Mouse (Mus musculus): ENCODE results near the gene Cyb5r4.
"Not testable (repeated sequence)": the region's sequence is repeated elsewhere in the genome, so short reads cannot be mapped to it uniquely, and the experiment has no call there.

Cyb5r4 gene

DNA sequence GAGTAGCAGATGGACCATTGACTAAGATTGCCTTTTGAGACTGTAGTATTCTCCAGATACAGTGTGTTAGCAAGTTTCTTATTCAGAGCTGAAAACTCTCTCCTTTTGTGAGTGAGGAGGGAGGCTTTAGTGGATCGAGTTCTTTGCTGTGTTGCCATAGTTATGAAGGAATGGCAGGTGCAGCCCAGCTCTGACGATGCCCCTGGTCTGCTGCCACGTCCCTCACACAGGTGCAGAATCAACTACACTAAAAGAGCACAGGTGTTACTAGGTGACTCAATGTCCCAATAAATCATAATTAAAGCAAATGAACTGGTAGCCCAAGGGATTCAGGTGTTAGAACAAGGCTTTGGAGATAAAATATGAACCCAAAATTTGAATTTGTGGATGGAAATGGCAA, 97.2 kb downstream of the Cyb5r4 start:
- CTCF ChIA-PET = no interaction called here
- POLR2A ChIA-PET = interaction anchor here in 1 of 4 experiments (0.7 kb wide), 1 partner anchor 14 kb away, joined by 3 read pairs; no protein-coding TSS in a partner anchor

DNA sequence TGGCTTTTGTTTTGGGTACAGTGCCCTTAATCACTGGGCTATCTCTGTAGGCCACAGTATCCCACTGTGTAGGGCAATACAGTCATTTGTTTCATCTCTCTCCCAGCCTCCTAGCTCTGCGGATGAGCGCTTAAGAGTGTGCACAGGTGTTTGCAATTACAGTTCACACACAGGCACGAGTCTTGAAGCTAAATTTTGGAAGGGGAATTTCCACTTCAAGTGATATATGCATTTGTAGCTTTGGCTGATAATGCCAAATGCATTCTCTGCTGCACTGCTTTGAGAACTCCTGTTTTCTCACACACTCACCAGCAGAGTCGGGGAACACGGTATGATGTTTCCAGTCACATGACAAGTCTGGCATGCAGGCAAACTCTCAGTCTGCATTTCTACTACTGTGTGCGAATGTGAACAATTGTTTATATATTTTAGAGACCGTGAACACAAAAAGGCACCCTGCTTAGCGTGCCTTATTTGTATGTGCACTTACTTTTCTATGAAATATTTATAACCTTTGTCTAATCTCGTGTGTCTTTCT, 100.2 kb downstream of the Cyb5r4 start:
- ChIA-PET CTCF (interaction anchor here in 1 of 4 experiments (0.6 kb wide), 1 partner anchor 64 kb away, joined by 6 read pairs; no protein-coding TSS in a partner anchor), POLR2A (no interaction called here)

DNA sequence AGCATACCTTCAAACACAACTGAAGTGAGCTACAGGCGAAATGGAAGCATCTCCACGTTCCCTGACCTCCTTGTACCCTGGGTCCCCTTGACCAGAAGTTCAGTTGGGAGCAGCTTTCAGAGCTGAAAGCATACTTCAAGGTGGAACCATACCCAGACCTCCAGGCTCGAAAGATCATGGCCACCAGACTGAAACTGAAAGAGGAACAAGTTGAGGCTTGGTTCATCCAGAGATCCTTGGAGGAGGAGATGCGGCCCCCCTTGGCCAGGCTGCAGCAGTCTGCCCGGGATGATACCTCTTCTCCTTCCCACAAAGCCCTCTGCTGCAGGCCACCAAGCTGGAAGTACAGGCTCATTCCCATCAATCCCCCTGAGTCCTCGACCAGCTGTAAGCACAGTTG, 105.2 kb downstream of the Cyb5r4 start:
- CTCF ChIA-PET, POLR2A ChIA-PET: not testable (repeated sequence)
